Mouse (Mus musculus) liver, embryonic 14.5 days (tissue): ENCODE measurements around the gene Sycp2.

Experiments
- CTCF ChIP-seq: IDR thresholded peaks from 2 replicates; pipeline ENCODE4 v1.5.1; 2016; ENCODE audit warnings: antibody characterized with exemption, low read depth, control low read depth
- EP300 ChIP-seq: IDR thresholded peaks from 2 replicates; pipeline ENCODE4 v1.6.1; 2016; ENCODE audit warnings: antibody characterized with exemption, low read depth

GRCm38 (mm10) chr2:178422186-178422585 lies 14.7 kb upstream of the Sycp2 start:
- TF ChIP-seq CTCF = no peak
- no peak for TF ChIP-seq EP300
